Mouse (Mus musculus) testis, postnatal 14 days (tissue): ENCODE measurements around the gene Ccdc120.
"Not testable (repeated sequence)": the region's sequence is repeated elsewhere in the genome, so short reads cannot be mapped to it uniquely, and the experiment has no call there.

Experiments used
- DNase-seq: peaks from one replicate; pipeline ENCODE4 v3.0.0; 2021; ENCODE audit warnings: low spot score

Gene Ccdc120

DNA sequence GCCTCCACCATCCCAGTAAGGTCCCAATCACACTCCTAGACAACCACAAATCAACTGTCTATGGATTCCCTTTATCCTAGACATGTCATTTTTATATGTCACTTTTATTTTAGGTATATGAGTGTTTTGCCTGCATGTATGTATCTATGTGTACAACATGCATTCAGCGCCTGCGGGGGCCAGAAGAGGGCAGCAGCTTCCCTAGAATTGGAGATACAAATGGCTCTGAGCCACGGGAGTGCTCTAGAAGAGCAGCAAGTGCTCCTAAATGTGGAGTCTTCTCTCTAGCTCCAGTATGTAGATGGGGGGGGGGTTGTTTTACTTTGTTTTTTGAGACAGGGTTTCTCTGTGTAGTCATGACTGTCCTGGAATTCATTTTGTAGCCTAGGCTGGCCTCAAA is 2.9 kb upstream of the Ccdc120 start:
- not testable (repeated sequence) for DNase-seq

DNA sequence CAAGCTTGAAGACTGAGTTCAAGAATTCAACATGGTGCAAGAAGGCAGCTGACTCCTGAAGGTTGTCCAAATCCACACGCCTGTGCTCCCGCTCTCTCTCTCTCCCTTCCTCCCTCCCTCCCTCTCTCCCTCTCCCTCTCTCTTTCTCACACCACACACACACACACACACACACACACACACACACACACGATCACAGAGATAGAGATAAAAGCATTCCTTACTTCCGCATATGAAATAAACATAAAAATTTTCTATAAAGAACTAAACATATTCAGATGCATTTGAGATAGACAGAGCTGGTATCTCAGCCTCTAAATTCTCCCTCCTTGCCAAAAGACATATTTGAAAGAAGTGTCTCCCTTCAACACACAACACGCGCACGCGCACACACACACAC is 5.3 kb downstream of the Ccdc120 start:
- DNase-seq, result no peak

DNA sequence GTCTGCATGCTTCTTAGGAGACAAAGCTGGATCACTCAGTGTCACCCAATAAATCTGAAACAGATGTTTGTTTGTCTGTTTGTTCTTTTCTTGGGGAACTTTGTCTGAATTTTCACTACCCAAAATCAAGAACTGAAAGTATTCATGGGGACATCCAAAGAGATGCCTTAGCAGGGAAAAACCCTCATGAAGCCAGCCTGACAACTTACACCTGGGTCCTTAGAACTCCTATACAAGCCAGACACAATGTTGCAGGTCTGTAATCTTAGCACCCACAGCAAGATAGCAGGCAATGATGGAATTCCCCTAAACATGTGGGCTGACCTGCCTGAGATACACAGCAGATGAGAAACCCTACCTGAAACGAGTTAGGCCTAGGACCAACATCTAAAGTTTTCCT is 5.8 kb downstream of the Ccdc120 start:
- DNase-seq, result no peak

DNA sequence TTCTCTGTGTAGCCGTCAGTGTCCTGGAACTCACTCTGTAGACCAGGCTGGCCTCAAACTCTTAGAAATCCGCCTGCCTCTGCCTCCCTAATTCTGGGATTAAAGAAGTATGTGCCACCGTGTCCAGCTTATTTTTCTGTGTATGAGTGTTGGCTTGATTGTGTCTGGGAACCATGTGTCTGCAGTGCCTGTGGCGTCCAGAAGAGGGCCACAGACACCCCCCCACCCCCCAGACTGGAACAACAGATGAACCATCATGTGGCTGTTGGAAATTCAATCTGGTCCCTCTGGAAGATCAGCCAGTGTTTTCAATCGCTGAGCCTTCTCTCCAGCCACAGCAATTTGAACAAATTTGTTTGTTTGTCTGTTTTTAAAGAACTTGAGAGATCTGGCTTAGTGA is 7.2 kb downstream of the Ccdc120 start:
- no peak for DNase-seq

DNA sequence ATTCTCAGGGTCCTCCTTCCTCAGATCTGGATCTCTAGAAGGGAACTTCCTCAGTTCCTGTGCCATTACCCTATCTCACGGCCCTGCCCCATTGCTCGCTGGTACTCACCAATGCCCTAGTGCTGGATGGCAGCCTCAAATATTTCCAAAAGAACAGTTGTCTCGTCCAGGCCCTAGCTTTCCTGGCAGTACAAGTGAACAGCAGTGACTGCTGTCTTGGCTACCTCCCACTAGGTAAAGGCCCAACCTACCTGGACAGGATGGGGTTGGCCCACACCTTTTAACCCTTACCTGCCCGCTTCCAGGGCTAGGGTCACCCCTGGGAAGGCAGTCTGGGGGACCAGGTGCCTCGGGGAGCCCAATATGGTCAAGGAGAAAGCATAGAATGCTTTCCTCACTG is 9.6 kb downstream of the Ccdc120 start:
- no peak for DNase-seq

DNA sequence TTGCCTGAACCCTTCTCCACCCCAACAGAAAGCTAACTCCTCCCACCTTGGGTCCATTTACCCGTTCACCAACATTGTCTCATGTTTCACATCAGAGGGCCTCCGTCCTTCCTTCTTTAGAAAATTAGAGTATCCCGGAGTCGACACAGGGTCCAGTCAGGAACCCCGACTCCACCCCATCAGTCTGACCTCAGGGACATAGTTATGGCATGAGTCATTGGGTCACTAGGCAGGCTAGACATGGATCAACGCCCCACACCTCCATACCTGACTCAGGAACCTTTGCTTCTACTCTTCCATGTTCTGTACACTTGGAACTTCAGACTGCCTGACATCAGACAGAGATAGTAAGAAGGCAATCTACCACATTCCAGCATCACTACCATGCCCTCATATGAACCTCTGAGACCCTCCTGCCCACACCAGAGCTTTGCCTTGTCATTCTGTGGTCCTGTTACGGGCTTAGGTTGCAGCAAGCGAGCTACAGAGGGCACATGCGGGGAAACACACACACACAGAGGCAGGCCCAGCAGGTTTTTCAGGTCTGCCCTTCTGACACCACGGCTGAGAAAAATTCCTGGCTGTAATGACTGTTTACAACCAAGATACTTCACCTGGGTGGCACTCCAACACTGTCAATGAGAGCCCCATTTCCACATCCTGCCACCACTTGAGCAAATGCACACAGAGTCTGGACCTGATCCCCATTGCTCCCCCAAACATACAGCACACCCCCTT is 10.5 kb downstream of the Ccdc120 start:
- DNase-seq, result no peak

DNA sequence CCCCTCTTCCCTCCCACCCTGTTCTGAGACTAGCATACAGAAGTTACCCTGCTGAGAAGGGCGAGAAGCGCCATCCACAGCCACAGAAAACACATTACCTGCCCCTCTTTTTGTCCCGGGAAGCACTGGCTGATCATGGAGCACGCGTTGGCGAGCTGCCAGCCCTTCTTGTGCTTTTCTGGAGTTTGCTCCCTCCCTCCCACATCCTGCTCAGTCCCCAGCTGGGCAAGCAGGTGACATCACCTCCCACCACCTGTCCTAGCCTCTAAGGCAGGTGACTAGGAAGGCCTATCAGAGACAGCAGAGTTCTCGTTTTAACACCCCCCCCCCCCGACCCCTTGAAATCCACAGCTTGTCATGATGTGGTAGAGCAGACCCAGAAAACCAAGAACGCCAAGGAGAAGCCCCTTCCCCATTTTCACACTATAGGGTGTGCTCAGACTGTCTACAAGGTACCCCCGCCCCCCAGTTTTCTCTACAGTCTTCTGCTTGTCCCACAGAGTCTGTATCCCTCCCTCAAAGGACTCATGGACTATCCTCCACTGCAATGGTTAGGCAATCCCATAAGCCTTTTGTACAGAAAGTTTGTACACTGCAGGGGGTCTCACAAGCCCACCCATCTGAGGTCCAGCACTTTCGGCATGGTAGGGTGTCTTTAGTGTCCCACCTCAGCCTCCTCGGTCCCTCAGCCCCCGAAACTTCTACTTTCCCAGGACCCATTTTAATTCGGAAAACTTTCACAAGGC is 11.2 kb downstream of the Ccdc120 start:
- DNase-seq, result no peak

DNA sequence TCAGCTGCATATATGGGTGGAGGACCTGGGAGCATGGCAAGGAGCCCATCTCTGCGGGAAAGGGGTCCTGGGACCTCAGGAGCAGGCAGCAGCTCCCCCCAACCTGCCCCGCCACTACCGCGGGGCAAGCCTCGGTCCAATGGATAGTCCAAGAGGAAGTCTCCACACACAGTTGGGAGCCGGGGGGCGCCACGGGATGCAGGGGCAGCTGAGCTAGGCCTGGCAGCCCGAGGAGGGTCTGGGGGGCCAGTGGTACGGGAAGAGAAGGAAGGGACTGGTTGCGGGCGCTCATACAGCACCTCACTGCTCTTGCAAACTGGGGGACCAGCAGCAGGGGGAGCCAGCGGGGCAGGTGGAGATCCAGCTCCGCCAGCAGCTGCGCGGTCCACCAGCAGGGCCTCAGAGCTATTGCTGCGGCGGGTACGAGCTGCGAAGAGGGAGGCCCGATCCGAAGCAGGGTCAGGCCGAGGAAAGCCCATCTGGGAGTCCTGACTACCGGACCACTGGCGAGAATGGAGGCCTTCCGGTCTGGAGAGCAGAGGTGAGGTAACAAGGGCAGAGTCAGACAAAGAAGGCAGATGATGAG is 17.0 kb downstream of the Ccdc120 start:
- DNase-seq, result no peak

DNA sequence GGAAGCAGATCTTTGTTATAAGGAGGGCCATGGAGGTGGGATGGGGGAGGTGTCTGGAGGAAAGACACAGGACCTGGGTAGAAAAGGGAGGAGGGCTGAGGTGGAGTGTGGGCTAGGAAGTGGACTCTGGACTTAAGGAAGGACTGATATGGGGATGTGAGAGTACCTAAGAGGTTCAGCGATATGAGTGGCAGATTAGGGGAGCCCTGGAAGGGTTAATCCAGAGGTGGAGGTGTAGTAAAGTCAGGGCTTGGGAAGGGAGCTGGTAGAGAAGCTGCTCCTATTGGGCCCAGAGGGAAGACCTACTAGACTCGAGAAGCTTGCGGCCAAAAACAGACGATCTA is 21.8 kb downstream of the Ccdc120 start:
- DNase-seq, result no peak

DNA sequence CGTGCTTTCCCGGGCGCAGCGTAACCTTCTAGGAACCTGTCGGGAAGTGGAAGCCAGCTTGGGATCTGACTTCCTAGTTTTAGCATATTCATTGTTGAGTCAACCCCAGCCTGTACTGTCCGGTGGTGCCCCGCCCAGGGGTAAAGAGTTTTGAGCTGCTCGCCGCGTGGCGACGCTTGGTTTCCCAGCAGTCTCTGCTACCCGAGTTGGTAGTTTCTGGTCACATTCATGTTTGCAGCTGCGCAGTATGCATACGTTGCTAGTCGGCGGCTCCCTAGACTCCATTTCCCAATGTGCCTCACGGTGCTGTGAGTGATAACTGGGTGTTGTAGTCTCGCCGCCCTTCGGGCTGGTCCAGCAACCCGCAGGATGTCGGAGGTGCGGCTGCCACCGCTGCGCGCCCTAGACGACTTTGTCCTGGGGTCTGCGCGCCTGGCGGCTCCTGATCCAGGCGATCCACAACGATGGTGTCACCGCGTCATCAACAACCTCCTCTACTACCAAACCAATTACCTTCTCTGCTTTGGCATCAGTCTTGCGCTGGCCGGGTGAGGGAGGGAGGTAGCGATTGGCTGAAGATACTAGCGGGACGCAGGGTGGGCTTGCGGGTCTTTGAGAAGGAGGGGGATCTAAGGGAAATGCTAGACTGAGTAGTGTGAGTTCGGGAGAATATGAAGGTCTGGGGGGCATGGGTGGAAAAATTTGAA is 22.3 kb downstream of the Ccdc120 start, which contains the start of gene Praf2:
TSS of gene Praf2 (plus strand) at position 225 of the 707 bp plus-strand sequence.
- DNase-seq, result peak; percentile 77

DNA sequence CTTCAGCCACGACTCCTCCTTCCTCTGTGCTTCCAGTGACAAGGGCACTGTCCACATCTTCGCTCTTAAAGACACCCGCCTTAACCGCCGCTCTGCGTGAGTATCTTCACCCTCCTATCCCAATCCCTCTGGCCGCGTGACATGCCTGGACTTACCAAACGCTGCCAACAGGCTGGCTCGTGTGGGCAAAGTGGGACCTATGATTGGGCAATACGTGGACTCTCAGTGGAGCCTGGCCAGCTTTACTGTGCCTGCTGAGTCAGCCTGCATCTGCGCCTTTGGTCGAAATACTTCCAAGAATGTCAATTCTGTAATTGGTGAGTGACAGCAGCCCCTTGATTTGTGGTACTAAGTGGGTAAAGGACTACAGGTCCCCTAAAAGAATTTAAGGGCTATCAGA is 23.5 kb downstream of the Ccdc120 start:
- no peak for DNase-seq

DNA sequence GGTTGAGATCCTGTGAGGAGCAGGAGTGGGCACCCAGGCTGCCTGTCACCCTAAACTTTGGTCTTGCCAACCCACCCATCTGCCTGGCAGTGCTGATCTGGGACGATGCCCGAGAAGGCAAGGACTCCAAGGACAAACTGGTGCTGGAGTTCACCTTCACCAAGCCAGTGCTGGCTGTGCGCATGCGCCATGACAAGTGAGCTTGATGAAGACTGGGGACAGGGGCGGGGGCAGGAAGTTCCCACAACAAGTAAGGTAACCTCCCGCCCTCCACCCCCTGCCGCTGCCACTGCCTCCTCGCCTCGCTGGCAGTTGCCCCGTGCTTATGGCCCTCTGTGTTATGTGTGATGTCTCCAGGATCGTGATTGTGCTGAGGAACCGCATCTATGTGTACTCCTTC is 24.9 kb downstream of the Ccdc120 start:
- no peak for DNase-seq

DNA sequence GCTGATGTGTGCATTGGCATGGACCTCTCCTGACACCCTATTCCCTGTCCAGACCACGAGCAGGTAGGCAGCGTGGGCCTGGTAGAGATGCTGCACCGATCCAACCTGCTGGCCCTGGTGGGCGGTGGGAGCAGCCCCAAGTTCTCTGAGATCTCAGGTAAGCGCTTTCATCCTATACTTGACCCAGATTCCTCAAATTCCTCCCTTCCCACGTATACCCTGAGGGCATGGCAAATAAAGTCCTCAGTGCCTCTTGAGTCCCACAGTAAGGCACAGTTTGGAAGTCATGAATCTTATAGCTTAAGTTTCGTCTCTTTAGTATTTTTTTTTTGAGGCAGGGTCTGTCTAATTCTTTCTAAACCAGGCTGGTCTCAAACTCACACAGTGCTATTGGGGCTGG is 26.6 kb downstream of the Ccdc120 start:
- DNase-seq, result no peak

DNA sequence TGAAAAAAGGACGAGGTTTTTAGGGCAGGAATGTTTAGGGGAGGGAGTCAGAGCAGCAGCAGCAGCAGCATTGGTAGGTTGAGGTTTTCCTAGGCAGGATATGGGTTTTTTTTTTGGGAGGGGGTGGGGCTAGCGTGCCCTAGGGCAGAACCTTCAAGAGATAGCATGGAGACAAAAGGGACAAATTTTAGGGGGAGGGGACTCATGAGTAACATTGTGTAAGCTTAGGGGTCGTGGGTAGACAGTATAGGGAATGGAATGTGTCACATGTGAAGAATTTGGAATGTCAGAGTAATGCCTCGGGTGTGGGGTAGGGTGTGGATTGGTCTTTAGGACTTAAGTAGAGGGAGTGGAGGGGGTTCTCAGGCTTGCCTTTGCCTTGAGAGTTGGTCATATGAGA is 28.0 kb downstream of the Ccdc120 start:
- DNase-seq, result no peak

DNA sequence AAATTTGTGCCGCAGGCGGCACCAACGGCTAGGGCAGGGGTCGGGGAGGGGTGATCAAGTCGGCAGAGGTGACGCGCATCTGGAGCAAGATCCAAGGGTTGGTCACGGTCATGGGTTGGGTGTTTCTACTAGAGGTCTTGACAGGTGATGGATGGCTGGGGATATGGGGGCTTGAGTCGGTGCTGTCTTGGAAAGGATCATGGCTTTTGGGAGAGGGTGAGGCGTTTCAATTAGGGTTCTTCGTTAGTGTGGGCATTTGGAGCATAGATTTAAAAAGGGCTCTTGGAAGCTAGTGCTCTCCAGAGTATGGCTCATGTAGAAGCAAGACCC is 28.5 kb downstream of the Ccdc120 start:
- no peak for DNase-seq

DNA sequence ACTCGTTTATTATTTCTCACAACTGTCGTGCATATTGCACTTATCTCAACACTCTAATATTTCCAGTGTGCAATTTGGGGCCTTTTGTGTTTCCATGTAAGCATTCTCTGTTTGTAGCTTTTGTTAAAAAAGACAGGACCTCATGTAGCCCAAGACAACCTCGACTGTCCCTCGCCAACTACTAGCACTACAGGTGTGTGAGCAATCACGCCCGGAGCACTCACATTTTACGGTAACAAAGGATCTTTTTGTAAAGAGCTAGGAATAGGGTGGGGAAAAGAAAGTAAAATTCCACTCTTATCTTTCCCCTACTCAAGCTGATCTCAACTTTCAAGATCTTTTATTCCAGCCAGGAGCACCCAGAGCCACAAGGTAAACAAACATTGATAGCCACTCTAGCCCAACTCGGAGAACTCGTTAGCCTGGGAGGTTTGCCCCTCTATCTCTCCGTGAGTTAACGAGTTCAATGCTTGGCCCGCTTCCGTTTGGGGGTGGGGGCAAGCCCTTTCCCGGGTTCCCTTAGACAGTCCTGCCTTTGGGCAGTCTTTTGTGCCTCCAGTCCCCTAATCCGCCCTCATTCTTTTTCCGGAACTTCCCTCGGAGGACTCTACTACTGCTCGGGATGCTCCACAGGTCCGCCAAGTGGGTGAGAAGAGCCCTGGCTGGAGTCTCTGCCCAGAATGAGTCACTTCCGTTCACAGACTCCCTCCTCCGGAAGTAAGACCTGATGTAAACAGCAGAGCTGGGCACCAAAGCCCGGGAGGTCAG is 29.0 kb downstream of the Ccdc120 start, which contains the start of gene Gm45208:
TSS of gene Gm45208 (plus strand) at position 732 of the 768 bp plus-strand sequence.
- peak; percentile 75 for DNase-seq

DNA sequence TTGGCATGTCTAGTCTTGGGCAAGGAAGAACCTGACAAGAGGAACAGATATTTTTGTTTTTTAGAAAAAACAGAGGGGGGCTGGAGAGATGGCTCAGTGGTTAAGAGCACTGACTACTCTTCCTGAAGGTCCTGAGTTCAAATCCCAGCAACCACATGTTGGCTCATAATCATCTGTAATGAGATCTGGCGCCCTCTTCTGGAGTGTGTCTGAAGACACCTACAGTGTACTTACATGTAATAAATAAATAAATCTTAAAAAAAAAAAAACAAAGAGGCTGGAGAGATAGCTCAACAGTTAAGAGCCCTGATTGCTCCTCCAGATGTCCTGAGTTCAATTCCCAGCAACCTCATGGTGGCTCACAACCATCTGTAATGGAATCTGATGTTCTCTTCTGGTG is 34.6 kb downstream of the Ccdc120 start:
- DNase-seq, result not testable (repeated sequence)

DNA sequence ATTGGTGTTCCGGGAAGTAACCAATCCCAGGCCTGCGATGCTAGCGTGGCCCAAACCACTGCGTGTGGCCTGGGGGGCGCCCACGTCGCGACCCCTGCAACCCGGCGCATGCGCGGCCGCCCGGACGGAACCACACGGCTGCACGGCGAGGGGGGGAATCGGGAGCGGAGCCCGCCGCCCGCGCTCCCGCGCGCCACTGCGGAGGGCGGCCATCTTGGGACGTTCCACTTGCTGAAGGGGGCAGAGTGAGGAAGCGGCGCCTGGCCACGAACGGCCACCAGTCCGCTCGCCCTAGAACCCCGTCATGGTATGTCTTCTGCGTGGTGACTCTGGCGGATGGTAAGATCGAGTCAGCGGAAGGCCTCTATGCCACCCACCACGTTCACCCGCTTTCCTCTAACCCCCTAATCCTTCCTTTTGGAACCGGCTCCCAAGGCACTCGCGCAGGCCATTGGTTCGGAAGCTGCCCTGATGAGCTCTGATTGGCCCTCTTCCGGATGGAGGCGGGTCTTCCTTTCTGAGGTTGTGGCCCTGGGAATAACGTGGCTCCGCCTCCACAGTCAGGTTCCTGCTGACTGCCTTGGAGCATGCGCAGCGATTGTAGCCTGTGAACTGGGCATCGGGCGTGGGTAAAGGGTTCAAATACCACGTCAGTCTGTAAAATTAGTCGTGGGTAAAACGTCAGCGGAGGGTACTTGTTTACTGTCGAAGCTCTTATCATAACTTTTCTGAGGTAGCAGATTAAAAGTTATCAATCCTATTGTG is 36.4 kb downstream of the Ccdc120 start, which contains the start of gene Wdr45:
TSS of gene Wdr45 (plus strand) at position 199 of the 765 bp plus-strand sequence.
- DNase-seq, result peak; percentile 95

DNA sequence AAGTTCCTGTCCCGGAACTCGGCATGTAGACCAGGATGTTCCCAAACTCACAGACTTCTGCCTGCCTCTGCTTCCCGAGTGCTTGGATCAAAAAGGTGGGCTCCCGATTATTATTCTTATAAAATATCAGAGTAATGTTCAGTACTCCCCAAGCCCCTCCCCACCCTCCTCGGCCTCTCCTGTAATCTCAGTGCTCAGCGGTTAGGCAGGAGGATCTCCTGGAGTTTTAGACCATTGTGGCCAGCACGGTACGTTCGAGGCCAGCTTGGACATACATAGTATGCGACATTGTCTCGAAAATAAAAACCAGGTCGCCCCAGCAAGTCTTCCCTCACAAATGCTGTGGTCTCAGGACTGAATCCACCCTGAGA is 37.0 kb downstream of the Ccdc120 start:
- DNase-seq, result not testable (repeated sequence)

DNA sequence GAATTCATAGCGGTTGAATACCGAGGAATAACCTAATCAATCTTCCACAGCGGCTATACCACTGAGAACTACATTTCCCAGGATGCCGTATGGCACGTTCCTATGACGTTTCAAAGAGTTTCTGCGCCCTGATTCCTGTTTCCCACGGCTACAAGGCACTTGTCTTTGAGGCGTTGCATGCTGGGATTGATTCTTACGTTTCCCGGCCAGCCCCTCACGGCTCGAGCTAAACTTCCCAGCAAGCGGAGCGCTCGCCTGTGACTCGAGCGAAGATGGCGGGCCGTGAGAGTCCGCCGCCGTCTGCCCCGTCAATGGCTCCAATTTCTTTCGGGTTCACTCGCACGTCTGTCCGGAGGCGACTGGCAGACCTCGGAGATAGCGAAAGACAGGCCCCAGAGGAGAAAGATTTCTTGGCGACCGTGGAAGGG is 53.7 kb downstream of the Ccdc120 start, which contains the start of gene Gpkow:
TSS of gene Gpkow (plus strand) at position 178 of the 428 bp plus-strand sequence.
- DNase-seq, result peak; percentile 89

DNA sequence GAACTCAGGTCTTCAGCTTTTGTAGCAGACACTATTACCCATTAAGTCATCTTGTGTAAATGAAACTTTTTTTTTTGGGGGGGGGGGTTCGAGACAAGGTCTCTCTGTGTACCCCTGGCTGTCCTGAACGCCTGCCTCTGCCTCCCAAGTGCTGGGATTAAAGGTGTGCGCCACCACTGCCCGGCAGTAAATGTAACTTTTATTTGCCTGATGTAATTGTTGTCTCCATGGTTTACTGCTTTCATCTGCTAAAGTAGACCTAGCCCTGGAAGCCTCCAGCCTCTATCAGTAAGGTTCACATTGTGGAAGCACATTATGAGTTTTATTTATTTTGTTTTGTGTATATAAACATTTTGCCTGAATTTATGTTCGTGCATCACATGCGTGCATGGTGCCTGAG is 54.2 kb downstream of the Ccdc120 start:
- no peak for DNase-seq
